Mouse (Mus musculus) ES-E14 (cell line): ENCODE results near the gene Eid2b.

Experiments
- HCFC1 ChIP-seq: IDR thresholded peaks from 2 replicates; pipeline ENCODE4 v1.6.1; 2012; ENCODE audit warnings: low read length, inconsistent platforms, borderline replicate concordance; ENCODE audit not compliant: insufficient read depth
- MAFK ChIP-seq: IDR thresholded peaks from 2 replicates; pipeline ENCODE4 v1.6.1; 2014; ENCODE audit warnings: mild to moderate bottlenecking, low read depth, low read length, inconsistent platforms; ENCODE audit not compliant: insufficient read depth
- ZC3H11A ChIP-seq: IDR thresholded peaks from 2 replicates; pipeline ENCODE4 v1.6.1; 2012; ENCODE audit warnings: low read depth, mild to moderate bottlenecking, inconsistent platforms, low read length, borderline replicate concordance

GRCm38 (mm10) chr7:28262861-28263260, 14.7 kb upstream of the Eid2b start:
- no peak for TF ChIP-seq HCFC1
- TF ChIP-seq ZC3H11A: no peak
- no peak for TF ChIP-seq MAFK
